Mouse (Mus musculus): ENCODE data around the gene Tfeb.
A peak's percentile ranks its signal among the peaks of the same experiment; 100 is the strongest.

The Tfeb gene

DNA sequence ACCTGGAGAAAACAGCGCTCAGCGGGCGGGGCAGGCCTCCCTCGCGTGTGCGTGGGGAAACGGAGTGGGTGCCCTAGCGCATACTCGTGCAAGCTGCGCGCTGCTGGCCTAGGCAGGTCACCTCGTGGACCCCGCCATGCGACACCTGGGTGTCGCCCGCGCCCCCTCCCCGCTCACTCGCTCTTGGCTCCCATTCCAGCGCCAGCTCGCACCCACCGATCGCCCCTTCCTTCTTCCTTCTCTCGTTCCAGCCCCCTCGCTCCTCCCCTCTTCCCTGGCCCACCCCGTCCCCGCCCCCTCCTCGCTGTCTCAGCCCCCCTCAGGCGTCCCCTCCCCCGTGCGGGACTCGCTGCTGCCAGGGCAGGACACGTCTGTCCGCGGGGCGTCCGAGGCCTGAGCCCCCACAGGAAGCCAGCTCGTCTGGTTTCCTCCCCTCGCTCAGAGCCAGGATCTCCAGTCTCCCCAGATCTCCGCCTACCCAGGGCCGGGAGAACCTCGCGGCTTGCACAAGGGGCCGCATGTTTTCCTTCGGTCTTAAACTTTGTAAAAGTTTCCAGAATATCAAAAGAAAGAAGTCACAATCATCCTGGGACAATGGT lies 96.3 kb downstream of the Tfeb start:
- DNase-seq (ENCODE audit: low spot score), result peak; percentile 83

DNA sequence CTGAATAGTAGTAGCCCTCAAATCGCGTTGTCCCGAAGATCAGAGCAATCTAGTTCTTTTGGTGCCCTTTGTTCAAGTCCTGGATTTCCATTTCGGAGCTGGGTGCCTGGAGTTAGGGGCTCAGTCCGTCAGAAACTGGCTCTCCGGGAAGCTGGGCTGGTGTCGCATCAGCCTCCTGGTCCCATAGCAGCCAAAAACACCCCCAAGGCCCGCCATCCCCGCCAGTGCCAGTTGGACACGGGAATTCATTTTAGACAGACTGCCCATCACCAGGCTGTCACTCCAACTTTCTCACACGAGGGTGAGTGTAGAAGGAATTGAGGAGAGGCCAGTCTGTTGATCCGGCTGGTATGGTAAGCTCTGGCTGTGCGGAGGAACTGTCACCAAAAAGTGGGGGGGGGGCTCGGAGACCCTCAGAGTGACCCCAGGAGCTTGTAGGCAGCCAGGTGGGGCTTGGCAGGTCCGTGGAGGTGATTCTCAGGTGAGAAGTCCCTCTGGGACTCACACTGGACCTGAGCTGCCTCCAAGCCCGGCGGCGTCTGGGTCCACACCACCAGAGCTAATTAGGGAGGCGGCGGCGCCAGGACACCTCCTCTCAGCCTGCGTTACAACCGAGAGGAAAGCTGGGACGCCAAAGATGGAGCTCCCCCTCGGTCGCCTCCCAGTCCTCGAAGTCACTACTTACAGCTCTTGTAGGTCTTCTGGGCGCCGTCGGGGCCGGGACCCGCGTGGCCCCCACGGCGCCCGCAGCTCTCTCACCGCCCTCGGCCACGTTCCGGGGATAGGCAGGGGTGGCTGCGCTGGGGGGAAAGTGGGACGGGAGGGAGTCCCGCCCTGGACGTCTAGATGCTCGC lies 97.0 kb downstream of the Tfeb start:
- DNase-seq (ENCODE audit: low spot score), result no peak

DNA sequence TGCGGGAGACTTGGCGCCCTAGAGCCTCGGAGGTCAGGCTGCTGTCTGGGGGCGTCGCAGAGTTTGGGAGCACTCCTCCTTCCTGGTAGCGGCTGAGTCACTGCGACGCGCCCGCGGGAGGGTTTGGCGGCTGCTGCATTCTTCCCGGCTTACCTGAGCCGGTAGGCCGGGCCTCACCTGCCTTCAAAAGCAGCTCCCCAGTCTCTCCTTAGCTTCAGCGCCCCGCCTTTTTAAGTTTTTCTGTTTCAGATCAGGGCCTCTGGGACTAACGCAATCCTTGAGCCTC lies 97.6 kb downstream of the Tfeb start, which contains the start of gene Mdfi:
Mdfi (minus strand) TSS at position 210 of the 286 bp plus-strand sequence.
- DNase-seq (ENCODE audit: low spot score), result no peak

DNA sequence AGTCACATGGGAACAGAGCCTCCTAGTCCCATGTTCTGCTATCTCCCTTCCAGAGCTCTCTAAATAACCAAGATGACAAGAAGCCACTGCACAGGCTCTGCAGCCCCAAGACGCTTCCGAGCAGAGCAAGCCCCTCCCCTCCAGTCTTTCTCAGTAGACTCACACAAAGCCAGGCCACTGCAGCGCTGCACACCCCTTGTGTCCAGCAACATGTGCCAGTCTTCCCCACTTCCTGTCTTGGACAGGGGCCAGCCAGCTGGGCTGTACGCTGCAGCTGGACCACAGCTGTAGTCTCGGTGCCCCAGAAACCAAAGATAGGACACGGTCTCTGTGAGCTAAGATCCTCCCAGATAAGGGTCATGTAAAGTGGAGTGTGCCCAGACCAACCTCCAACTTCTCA lies 101.0 kb downstream of the Tfeb start:
- DNase-seq (ENCODE audit: low spot score), result no peak

- no peak for DNase-seq (ENCODE audit: low spot score)
Observed at GRCm38 (mm10) chr17:47841521-47841920, 104.7 kb downstream of the Tfeb start.
